Mouse (Mus musculus): ENCODE data around the gene Fen1.

The Fen1 gene

DNA sequence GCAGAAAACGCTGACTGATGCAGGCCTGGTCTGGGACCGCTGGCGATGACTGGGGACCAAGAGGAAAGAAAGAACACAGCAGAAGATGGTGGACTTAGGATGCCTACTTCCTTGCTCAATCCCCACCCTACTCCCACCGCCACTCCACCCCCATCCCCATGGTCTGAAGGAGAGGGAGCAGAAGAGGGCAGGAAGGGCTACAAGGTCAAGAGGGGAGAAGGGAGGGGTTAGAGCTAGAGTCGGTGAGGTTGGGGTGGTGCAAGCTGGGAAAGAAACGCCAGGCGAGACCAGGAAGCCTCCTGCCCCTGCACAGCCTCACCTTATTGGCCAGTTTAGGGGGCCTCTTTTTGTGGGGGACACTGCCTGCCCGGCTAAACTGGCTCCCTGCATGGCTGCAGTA, 12.1 kb upstream of the Fen1 start:
- DNase-seq (ENCODE audit: low spot score) = no peak

DNA sequence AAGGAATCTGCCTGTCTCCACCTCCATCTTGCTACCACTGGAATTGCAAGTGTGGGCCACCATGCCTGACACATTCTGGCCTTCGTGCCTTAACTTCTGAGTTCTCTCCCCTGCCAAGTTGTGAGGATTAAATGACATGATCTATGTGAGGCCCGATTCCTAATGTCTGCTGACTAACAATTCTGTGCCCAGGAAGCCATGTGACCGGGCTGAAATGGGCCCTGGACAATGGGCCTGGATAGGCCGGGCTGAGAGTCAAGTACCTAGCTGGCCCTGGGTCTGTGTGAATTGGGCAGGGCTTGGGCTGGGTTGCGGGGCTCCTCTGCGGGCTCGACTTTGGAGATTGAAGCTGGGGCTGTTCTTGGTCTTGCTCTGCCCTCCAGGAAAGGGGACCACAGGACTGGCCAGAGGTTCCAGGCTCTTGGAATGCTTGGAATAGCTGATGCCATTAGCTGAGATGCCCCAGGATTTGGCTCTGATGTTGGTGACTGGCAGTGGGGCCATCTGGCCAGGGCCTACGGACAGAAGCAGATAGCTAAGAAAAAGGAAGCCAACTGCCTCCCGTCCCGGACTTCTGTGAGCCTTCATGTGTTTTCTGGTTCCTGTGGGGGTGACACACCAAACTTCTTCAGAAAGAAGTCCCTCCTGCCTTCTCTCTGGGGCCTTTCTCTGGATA, 10.0 kb upstream of the Fen1 start:
- no peak for DNase-seq (ENCODE audit: low spot score)

DNA sequence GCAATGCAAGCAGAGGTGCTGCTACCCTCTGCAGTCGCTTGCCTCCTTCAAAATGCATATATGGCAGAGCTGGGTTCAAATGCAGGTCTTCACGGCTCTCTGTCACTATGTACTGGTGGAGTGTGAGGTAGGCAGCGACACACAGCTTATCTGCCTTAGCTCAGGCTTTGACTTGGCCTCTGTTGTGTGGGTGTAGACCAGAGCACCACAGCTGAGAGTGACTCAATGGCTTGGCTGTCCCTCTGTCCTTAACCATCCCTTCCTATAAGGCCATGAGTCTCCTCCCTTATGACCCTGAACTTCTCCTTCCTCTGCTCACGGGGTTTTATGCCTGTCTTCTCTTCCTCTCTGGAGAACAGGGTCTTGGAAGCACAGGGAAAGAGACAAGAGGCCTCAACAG, 6.9 kb upstream of the Fen1 start:
- DNase-seq (ENCODE audit: low spot score) = no peak

DNA sequence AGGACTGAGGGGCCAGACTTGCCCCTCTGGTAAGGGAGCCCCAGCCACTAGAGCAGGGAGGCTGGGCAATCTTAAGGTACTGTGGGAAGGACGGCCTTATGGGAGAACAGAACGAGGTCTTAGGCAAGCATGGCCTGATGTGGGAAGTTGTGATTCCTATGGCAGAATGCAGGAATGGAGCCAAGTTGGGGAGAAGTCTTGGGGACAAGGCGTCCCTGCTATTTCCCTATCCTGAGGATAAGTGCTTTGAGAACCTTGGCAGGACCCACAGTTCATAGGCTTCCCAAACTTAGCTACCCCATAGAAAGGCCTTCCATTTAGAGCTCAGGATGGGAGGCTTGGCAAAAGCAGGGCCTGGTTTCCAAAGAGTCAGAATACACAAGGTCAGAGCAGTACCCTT, 4.9 kb upstream of the Fen1 start:
- DNase-seq (ENCODE audit: low spot score) = no peak

DNA sequence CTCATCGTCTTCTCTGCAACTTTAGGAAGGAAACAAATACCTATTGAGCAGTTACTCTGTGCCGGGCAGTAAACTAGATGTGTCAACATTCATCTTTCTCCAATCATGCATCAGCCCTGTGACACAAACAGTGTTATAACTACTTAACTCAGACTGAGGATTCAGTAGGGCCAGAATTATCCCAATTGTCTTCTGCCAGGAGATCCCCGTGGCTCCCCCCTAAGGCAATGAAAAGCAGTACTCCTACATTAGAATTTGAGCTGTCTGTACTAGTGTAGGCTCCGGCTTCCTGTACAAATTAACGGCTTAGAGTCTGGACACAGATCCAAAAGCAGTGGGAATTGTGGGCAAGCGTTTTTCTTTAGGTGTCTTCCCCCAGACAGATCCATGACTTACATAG, 1.1 kb upstream of the Fen1 start:
- DNase-seq (ENCODE audit: low spot score) = no peak

DNA sequence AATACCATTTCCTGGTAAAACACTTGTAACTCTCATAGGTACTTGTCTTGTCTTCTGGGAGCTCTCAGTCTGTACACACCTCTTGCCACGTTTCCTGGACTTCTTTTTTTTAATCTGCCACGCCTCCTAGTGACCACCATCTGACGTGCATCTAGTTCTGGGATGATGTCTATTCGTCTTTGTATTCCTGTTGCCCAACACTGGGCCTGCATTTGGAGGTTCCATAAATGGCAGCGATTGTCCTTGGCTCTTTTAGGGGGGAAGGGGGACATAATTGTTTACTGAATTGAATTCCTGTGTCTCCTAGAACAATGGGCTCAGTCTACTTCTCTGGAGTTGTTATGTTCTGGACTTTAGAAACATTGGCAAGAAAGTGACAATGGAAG, 640 bp upstream of the Fen1 start:
- peak; percentile 70 for DNase-seq (ENCODE audit: low spot score)

DNA sequence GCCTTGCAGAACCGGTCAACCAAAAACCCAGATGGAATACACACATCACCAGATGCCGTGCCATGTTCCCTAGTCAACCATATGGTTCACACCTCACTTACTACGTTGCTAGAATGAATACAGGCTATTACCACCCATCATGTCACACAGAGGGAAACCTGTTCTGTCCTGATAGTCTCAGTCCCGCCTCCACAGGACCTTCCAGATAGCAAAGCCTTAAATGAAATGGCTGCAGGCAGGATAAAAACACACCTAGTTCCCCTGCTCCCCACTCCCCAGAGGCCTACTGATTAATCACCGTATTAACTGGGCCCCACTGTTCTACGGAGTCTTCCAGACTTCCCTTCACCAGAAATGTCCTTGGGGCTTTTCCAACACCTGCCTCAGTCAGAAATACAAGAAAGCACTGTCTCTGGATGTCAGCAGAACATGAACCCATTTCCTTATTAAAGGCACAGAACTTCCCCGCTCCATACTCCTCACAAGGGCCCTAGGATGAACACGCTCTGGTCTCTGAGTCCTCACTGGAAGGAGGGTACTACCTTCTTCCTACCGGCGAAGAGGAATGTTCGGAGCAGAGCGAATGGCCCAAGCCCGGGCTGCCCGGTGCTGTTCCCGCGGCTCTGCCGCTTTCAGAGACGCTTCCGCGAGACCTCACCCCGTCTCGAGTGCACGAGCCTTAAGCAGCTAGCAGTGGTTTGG, 672 bp downstream of the Fen1 start:
- DNase-seq (ENCODE audit: low spot score) = no peak

DNA sequence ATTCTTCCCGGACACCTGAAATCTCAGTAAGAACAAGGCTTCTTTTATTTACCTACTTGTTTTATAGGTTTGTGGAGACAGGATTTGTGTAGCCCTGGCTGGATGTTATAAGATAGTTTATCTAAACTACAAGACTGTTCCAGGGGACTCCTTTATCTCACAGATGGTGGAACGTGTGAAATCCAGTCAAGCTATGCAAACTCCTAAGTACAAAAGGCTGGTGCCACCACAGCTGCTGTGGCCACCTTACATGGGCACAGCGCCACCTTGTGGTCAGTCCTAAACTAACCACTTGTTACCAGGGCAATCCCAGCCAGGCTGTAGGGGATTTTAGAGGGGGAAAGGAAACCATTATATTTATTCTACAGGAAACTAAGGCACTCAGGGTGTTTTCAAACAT, 5.2 kb downstream of the Fen1 start:
- DNase-seq (ENCODE audit: low spot score) = peak; percentile 95

DNA sequence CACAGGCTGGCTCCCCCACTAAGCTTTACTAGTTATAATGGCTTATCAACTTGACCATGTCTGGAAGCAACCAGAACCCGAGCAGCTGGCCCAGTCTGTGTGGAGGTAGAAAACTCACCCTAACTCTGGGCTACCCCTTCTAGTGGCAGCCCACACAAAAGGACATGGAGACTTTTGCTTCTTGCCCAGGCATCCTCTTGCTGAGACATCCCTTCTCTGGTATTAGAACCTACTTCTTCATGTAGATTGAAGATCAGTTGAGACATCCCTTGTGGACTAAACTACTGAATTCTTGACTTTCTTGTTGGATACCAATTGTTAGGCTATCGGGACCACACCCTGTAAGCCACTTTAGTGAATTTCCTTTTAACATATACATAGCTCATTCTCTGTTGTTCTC, 5.7 kb downstream of the Fen1 start:
- DNase-seq (ENCODE audit: low spot score) = no peak

DNA sequence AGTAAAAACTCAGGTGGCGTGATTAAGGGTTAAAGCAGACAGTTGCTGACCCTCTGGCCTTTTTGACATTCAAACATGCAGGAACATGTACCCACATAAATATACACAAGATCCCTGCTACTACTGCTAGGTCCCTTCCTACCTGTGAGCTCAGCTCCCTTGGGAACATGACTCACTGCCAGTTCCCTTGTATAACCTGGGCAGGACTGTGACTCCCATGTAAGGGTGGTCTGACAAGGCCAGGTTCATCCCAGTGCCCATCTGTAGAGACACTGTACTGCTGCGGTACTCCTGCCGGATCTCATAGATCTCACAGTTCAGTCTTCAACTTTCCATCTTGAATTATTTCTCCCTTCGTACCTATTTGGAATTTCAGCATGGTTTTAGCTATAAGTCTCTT, 6.8 kb downstream of the Fen1 start:
- no peak for DNase-seq (ENCODE audit: low spot score)

DNA sequence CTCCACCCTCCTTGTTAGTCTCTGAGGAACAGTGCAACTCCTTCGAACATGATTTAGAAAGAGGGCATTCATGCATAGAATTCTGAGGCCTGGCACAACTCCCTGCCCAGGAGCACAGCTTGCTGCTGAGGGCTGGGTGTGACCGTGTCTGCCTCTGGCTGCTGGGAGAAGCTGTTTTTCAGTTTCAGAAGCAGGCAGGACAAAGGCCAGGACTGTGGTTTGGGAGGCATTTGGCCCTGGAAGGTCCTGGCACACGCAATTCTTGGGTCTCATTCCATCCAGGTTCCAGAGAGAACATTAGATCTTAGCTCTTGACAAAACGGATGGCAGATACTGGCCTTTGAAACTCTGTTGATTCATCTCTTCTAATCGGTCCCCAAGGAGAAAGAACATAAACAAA, 8.7 kb downstream of the Fen1 start:
- no peak for DNase-seq (ENCODE audit: low spot score)

DNA sequence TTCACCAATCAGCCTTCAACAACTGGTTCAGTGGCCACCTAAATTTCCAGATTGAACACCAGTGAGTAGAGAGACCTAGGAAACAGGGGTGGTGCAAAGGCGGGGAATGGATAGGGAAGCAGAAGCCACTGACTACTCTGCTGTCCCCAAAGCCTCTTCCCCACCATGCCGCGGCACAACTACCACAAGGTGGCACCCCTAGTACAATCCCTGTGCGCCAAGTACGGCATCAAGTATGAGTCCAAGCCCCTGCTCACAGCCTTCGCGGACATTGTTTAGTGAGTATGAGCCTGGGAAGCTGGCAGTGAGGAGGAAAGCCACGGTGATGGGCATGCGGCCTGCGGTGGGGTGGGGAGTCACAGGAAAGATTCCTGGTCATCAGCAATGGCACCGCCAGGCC, 9.6 kb downstream of the Fen1 start:
- no peak for DNase-seq (ENCODE audit: low spot score)

DNA sequence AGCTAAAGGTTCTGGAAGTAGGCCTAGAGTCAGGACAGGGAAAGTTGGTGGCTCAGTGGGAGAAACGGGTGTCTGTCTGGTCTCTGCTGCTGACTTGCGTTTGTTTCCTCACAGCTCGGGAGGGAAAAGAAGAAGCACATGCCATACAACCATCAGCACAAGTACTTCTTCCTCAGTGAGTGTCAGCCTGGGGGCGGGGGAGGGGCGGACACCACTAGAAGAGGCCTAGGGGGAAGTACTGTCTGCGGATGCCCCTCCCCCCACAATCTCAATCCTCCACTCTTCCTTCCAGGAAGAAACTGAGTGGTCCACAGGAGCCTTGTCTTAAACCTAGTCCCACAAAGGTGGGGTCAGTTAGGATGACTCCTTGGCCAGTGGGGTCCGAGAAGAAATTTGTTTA, 12.6 kb downstream of the Fen1 start:
- DNase-seq (ENCODE audit: low spot score) = no peak

DNA sequence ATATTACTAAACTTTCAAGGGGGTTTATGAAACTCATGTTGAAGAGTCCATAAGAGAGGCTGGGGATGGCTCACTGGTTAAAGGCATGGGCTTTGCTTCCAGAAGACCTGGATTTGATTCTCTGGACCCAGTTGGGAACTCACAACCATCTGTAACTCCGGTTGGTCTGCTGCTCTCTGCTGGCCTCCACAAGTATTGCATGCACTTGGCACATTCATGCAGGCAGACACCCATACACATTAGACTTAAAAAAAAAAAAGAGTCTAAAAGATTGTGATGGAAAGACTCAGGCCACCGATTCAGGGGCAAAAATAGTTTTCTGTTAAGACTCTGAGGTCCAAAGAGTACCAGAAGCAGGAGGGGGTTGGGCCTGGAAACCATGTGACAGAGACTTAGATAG, 13.2 kb downstream of the Fen1 start:
- DNase-seq (ENCODE audit: low spot score) = peak; percentile 83

DNA sequence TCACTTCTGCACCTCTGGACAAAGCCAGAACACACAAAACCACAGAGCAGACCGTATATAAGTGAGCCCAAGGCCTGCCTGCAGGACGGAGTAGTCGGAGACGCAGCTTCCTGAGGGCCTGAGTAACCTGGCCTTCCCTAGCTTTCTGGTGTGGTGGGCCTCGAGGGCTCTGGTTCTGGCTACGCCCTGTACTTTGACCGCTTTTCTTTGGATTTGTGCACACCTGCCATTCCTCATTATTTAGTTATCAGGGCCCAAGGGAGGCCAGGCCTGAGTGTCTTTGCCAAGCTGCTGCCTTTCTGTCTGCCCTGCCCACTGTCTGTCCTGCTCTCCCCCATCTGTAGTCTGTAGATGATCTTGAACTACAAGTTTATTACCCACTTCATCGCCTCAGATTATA, 14.0 kb downstream of the Fen1 start:
- DNase-seq (ENCODE audit: low spot score) = no peak

DNA sequence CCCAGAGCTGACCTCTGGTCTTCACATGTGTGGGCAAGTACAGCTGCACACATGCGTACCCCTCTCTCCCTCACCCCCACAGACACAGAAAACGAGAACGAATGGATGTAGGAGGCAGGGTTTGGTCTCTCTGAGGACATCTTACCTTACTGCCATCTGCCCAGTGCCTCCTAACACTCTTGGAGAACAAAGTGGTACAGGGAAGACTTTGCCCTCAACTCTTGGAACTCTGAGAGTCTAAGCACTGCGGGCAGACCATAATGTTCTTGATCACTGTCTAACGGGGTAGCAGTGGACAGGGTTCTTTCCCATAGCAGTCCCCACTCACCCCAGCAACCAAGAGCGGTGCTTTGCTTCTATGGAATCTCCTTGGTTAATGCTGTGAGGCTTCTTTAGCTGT, 14.9 kb downstream of the Fen1 start:
- no peak for DNase-seq (ENCODE audit: low spot score)

DNA sequence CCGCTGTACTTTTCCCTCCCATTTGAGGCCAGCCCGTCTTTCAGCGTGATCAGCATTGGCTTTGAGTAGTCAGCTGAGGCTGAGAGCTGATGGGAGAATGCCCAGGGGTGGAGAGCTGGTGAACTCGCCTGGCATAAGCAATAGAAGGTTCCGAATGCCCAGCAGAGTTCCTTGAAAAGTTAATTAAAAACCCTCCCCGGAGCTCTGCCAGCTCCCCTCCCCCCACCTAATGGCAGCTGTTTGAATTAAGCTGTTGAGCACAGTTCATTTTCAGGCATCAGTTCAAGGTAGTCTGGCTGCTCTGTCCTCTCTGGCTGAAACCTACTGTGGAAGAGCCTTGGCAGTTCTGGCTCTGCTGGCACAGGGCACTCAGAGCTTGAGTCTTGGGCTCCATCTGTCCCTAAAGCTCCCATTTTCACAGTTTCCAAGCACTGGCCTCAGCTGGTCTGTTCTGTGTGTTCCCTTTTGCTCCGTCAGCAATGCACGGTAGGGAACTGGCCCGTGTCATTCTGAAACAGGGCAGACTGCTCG, 15.6 kb downstream of the Fen1 start:
- no peak for DNase-seq (ENCODE audit: low spot score)

DNA sequence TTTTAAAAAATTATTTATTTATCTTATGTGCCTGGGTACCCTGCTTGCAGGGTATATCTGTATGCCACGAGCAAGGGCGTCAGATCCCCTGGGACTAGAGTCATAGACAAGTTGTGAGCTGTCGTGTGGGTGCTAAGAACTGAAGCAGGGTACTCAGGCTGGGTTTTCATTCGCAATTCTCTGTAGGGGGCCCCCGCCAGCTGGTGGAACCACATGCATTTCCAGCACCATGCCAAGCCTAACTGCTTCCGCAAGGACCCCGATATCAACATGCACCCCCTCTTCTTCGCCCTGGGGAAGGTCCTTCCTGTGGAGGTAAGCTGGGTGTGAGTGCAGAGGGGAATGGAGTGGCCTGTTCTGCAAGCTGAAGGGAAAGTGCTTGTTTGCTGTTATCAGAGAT, 17.4 kb downstream of the Fen1 start:
- DNase-seq (ENCODE audit: low spot score) = no peak

DNA sequence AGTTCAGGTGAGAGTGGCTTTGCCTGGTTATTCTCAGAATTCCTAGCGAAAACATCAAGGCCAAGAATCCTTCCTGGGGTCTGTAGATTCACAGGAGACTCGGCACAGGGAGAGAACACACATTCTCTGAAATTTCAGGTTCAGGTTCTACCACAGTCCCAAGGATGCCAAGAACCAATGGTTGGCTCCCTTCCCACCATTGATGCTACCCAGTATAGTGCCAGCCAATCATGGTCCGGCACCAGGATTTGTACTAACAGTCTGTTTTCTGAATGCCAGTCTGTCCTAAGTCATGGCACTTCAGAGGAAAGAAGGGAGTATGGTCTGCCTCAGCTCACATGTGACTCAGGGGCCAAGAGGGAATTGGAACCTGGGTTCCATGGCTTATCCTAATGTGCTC, 18.1 kb downstream of the Fen1 start:
- no peak for DNase-seq (ENCODE audit: low spot score)

DNA sequence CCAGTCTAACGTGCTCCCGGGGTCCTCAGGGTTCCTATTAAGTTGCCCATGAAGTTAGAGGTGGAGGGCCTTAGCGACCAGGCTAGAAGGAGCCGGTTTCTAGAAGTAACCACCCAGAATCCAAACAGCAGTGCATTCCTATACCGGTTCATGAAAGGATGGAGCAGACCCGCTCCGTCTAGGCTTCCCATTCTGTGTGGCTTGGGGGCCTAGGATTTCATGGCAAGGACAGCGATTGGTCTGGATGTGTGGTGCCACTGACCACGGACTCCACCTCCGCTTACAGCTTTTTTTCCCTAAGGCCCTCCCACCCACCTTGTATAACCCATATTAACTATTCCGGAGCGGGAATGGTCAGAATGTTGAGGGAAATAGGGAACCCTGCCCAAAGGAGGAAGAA, 19.9 kb downstream of the Fen1 start:
- peak; percentile 70 for DNase-seq (ENCODE audit: low spot score)

DNA sequence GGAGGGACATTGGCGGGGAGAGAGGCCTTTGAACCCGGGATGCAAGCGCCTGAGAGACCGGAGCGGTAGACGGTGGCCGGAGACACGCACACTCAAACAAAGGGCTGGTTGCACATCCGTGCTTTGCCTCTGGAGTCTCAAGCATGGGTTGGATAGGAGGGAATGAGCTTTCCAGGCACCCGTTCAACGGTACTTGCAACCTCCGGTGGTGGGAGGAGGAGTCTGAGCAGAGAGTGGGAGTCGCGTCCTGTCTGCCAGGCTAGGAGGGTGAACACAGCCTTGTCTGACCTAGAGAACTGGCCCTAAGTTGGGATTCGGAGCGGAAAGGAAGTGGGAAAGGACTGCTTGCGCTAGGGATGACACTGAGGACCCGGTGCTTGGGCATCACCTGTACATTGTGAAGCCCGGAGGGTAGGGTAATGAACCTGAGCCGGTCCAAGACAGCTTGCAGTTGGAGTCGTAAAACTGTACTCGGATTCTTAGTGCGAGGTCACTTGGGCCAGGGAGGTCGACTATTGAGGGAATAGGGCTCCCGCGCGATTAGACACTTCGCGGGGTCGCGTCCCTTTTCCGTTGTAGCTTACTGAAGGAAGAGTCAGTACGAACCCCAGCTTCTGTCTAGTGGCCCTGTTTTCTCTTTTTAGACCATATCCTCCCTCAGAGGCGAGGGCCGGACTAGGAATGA, 20.5 kb downstream of the Fen1 start:
- peak; percentile 83 for DNase-seq (ENCODE audit: low spot score)

DNA sequence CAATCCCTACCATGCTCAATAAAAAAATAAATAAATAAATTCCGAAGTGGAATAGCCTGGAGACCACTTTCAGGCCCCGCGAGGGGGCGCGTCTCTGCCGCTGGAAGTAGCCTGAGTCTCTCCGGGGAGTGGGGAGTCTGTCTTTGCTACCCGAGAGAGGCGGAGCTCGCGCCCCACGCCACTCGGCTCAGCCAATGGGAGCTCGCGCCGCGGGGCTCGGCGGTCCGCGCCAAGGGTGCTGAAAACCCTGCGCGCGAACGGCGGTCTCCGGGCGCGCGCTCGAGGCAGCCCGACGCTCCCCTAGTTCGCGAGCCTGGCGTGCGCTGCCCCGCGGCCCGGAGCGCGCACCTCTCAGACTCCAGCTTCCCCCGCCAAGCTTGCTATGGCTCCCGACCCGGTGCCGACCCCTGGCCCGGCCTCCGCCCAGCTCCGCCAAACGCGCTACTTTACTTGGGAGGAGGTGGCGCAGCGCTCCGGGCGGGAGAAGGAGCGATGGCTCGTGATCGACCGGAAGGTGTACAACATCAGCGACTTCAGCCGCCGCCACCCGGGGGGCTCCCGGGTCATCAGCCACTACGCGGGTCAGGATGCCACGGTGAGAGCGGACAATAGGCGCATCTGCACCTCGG, 21.2 kb downstream of the Fen1 start, which contains the start of gene Fads1:
Fads1 (plus strand) TSS at position 219 of the 629 bp plus-strand sequence.
- DNase-seq (ENCODE audit: low spot score) = peak; percentile 96

DNA sequence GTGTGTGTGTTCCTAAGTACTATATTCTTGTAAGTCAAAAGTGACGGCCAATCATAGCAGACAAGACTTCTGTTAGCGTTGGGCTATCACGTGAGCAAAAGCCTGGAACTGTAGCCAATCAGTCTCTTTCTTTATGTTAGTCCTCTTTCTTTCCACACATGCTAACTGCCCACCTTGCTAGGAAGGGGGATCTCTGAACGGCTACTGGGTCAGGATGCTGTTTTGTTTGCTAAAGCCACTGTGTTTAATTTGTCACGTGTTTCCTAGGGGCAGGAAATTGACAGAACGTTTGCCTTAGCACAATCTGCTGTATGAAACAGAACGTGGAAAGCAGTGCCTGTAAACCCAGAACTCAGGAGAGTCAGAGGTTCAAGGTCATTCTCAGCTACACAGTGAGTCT, 21.8 kb downstream of the Fen1 start:
- no peak for DNase-seq (ENCODE audit: low spot score)
